Mouse (Mus musculus) spleen, postnatal 4 days (tissue): Measurements from ENCODE around the gene Lmx1b.

ENCODE experiments used
- DNase-seq, 2 experiments: peaks; one replicate each; pipeline ENCODE4 v3.0.0; 2022; ENCODE audit warnings: low spot score in 2 of 2

Lmx1b gene

DNA sequence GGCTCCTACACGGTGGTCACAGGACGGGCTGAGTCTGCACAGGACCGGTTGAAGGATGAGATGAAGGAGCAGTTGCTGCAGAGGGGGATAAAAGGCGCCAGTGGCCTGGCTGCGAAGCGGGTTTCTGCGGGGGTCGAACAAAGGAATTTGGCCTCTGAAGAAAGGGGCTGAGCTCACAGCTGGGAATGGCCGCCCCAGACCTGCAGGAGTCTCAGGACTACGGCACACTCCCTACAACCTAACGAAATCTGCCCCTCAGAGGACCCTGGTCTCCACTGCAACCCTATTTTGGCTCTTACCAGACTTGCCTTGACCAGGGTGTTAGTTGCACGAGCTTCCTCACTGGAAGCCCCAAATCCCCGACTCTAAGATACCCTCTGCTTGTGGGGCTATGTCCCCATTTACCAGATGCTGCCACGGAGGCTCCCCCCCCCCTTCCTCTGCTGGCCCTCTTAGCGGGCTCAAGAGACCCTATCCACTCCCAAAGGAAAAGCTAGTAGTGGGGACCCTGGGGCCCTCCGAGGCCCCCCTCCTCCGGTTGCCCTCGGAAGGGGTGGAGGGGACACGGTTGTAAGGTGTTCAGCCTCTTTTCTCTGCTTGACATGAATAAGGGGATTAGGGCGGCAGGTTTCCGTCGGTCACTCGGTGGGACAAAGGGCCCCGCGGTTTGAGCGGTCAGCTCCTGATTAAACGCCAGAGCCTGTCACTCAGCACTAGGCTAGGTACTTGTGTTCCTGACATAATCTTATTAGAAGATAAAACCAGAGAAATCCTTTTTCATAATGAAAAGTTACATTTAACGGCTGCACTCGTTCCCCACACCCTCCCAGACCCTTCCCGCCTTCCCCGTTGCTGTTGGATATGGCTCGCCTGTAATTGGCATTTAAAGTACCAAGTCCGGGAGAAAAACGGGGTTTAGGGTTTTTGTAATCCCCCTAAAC lies 10.0 kb downstream of the Lmx1b start:
- no peak for DNase-seq

DNA sequence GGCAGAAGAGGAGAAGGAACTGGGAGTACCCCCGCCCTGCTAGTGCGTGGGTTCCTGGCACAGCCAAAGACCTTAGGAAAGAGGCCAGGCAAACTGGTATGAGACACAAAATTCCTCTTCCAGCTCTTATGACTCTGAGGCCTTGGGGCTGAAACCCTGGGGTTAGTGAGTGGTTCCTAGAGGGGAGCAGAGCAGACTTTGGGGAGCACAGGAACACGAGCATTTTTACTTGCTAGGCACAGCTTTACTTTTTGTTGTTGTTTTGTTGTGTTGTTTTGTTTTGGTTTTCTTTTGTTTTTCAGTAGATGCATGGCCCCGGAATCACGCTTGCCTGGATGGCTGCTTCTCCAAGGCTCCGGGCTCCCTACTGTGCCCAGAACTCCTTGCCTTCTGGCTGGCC lies 10.7 kb downstream of the Lmx1b start:
- no peak for DNase-seq

DNA sequence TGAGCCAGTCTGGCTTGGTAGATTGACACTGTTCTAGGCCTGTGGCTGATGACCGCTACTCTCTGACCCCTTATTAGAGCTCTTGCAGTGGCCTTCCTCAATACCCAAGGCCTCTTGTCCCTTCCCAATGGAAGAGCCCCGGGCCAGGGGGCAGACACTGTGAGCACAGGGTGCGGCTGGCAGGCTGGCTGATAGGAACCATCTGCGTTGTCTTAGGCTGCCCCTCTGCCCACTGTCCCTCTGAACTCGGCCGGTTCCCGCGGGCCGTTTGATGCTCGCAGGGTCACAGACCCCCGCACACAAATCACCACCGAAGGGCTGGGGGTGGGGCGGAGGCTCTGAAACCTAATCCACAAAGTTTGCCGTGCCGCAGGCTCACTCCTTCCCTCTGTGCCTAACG lies 11.5 kb downstream of the Lmx1b start:
- DNase-seq: no peak

DNA sequence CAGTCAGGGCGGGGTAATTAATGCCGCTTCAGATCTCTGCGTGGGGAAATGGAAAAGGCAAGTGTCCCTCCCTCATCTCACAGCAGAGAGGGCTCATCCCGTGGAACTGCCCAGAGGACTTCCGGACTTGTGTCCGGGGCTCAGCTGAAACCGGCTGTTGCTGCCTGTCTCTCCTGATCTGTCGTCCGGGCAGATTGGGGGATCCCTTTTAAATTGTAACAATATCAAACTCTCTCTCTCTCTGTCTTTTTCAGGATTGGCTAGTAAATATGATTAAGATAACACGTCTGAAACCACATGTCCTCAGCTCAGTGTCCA lies 13.3 kb downstream of the Lmx1b start:
- DNase-seq: no peak

DNA sequence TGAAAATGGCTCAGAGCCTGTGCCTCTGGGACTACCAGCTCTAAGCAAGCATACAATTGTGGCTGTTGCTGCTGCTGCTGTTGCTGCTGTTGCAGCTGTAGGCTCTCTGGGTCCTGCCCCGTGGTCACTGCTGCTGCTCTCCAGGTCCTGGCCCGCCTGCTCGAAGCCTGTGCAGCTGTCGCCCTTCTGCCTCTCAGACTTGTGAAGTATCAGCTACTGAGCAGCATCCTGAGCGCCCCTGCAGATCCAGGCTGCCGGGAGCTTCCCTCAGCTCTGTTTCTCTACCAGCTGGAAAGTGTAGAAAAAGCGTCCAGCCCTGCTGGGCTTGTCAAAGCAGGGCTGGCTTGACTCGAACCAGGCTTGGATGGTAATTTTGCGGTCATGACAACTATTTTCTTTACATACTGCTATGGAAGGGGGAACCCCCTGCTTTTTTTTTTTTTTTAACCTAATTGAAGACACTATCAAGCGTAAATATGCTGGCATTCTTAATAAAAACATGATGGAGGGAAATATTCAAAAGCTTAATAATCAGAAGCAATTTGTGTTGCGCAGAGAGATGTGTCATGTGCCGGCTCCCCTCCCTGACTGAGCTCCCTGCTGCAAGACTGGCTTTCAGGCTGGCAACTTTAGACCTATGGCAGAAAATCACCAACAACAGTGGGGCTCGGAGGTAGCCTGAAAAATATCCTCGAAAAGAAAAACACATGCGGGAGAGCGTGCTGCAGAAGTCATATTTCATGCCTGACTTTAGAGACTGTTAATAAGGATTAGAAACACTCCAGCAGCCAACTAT lies 13.9 kb downstream of the Lmx1b start:
- DNase-seq: no peak

DNA sequence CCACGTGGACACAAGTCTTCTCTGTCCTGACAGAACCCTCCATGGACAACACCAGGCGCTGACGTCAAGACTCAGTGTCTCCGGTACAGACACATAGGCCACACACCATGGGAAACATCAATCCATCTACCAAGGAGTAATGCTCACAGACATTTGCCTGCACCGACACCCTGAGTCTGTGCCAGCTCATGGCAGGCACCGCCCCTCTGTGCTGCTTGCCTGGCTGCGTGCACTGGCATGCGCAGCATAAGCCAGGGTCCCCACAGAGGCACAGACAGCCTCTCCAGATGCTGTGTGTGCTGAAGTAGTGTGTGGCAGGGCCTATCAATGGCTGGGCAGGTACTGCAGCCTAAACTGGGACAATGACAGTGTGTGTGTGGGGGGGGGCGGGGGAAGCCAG lies 22.6 kb downstream of the Lmx1b start:
- DNase-seq: no peak

DNA sequence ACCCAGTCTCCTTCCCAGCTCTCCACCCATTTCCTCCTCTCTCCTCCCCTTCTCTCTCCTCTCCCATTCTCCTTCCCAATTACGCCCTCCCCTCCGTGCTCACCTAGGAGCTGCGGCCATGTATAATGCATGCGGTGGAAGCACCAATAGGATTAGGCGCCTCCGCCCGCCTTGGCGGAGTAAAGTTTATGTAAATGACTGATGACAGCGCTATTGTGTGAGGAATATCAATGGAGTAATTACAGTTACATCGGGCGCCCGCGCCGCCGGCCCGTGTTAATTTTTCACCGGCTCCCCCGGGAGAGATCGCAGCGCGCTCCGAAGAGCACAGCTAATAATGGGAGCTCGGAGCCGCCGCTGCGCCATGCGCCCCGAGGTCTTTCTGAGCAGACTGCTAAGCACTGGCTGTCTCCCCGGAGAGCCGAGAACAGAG lies 23.9 kb downstream of the Lmx1b start:
- DNase-seq: no peak

DNA sequence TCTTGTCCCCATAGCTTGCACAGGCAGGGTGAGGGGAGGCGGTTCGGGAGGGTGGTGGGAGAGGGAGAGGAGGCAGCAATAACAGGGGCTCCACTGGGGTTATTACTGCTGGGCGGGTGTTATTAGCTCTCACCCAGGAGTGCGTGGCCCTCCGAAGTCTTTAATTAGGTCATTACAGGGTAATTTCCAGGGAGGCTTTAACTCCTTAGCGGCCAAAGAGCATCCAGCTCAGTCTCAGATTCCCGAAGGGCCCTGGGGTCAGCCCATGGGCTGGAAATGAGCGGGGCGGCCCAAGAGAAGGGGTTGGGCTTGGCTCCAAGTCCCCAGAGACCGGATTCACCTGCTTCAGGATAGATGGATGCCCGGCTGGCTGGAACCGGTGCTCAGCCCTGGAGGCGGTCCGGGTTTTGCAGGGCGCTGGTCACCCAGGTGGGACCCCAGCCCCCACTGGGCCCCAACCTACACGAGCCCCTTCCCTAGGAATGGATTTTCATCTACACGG lies 24.4 kb downstream of the Lmx1b start:
- no peak for DNase-seq

DNA sequence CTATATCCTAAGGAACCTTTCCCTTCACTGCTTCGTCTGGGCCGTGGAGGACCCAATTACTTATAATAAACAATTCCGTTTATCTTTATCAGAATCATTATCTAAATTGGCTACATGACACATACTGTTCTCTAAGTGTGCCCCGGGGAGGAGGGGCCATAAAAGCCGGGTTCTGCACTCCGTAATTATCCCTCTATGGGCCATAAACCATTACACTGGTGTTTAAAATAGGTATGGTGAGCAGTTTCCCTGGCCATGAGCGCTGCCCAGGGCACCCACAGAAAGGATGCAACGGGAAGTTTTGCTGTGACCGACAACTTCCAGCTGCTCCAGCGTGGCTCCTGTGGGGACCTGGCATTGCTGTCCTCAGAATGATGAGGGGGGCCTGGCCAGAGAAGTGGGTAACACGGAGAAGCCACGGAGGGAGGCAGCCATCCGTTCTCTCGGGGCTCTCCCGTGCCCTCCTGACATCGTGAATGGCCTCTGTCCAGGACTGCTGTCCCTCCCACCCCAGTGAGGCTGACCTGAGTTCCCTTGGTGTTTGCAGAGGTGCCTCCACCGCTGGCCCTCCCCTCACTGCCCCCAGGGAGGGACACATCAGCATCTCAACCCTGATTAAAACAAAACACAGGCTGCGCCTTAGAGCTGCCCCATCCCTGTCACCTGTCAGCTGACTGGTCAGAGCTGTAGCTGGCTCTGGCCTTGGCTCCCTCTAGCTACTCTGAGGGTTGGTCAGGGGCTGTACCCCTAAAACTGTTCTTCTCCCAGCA lies 34.6 kb downstream of the Lmx1b start:
- no peak for DNase-seq

DNA sequence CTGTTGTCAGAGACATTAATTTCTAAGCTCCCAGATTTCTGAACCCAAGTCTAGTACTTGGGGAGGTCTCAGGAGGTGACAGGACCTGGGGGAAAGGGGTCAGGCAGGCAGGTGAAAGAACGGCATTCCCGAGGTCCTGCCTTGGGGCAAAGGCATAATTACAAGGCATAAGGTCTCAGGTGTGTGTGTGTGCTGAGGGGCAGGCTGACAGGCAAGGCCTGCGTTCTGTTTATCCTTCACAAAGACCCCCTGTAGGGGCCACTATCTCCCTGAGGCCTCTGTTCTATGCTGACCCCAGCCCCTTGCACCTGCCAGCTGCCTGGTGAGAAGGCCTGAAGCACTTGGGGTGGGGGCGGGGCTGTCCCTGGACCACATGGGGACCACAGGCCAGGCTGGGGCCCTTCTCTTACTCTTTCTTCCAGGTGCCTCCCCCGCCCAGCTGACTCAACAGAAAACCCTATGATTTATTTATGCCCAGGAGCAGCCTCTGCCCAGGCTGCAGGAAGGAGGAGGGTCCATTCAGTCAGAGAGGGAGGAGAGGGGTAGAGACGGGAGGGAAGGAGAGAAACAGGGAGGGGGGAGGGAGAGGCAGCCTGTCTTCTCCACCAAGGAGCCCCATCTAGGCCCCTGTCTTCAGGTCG lies 35.3 kb downstream of the Lmx1b start:
- no peak for DNase-seq

DNA sequence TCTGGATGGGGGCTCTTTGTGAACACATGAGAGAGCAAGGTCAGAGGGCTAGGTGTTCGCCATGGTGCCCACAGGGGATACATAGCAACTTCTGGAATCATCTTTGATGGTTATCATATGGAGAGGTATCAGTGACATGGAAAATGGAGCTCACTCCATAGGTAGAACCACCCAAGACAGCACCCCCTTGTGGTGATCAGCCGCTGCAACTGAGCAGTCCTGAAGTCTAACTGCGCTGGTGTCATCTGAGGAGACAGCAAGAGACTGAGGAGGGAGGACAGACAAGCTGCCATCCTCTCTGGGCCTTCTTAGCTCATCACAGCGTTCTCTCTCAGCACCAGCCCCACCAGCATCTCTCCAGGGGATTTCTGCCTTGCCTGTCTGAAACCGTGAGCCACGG lies 39.8 kb downstream of the Lmx1b start:
- no peak for DNase-seq

DNA sequence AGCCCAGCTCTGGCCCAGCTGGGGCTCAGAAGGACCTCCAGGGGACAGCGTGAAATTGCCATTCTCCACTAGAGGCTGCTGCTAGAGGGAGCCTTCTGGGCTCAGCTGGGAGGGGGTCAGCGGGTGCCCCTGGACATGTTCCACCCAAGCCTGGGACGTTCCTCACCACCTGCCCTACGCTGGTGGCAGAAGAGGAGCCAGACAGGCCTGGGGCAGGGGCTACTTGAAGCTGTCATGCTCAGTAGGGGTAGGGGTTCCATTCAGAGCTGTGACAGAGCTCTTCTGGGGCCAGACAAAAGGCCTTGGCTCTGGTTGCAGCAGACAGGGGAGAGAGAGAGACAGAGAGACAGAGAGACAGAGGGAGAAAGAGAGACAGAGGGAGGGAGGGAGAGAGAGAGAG lies 42.9 kb downstream of the Lmx1b start:
- DNase-seq: no peak

DNA sequence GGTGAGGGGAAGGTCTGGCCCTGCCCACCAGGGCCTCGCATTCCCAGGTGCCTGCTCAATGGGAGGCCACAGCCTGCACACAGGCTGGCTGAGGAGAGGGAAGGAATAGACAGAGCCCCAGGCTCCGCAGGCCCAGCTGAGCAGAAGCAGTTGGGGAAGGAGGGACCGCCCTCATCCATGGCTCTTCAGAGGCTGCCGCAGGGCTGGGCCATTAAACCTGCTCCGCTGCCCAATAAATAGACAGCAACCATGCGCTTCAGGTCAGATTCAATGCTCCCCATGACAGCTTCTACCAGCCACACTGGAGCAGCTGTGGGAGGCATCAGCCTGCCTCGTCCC lies 45.3 kb downstream of the Lmx1b start:
- no peak for DNase-seq

DNA sequence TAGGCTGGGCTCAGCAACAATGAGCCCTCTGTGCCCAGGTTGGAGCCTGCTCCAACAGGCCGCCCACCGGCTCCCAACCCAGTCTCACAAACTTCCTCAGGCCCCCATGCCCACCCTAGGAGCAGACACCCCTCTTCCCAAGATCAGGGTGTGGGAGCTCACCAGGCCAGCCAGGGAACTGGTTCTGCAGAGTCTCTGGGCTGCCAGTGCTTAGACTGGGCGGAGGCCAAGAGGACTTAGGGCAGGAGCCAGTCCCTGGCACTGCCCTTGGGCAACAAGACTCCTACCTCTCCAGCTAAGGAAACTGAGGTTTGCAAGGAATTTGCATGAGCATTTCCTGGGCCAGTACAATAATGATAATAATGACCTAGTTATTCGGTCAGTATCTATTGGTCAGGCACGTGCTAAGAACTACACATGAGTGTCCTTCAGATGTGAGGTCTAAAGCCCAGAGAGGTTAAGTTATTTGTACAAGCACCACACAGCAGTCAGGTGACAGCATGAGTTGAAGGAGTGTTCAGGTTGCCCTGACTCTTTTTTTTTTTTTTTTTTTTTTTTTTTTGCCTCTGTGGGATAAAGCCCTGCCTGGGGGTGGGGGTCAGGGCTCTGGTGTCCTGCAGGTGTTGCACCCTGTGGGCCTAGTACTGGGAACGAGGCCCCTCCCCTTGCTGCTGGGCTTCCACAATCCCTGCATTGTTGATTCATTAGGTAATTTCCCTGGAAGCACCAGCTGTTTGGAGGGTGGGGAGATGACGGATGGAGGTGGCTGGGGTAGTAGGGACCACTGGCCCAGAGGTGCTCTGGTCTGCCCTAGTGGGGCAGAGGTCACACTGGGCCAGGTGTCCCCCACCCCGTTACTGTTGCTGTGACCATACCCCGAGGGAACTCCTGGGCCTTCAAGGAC lies 45.9 kb downstream of the Lmx1b start:
- DNase-seq: no peak

DNA sequence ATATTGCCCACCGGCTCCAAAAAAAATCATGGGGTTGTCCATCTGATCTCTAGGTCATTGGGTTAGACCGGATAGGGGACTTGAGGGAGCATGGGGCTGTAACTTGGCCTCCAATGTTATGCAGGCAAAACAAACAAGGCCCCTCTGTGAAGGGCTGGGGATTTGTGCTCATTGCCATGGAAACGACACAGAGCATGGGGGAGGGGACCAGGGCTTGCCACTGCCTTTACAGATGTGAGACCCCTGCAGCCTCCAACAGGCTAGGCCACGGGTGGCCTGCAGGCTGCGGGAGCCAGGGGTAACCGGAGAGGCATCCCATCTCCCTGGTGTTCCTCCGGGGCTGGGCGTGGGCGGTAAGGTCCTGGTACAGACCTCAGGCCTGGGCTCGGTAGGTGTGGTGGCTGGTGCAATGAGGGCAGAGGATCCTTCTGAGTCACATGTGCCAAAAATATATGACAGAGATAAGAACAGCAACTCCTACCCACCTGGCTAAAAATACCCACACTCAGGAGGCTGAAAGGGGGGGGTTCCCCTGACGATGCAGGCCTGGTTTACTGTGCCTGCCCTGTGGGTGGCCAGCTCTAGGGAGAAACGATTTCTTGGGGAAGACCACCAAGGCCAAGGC lies 47.3 kb downstream of the Lmx1b start:
- no peak for DNase-seq

DNA sequence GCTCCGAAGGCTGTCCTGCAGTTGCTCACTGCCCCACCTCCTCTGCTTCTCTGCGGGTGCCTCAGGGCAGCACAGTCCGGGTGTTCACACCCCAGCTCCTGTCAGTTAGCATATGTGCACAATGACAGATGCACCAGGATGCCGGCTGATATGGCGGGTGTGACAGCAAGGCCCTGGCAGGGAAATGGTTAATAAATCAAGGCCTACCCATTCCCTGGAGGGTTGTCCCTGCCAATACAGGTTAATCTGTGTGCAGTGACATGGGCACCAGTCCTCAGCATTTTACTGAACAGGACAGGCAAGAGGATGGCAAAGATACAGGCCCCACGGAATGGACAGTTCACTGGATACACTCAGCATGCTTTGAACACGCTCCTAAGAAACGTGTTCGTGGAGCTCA lies 51.0 kb downstream of the Lmx1b start:
- no peak for DNase-seq

DNA sequence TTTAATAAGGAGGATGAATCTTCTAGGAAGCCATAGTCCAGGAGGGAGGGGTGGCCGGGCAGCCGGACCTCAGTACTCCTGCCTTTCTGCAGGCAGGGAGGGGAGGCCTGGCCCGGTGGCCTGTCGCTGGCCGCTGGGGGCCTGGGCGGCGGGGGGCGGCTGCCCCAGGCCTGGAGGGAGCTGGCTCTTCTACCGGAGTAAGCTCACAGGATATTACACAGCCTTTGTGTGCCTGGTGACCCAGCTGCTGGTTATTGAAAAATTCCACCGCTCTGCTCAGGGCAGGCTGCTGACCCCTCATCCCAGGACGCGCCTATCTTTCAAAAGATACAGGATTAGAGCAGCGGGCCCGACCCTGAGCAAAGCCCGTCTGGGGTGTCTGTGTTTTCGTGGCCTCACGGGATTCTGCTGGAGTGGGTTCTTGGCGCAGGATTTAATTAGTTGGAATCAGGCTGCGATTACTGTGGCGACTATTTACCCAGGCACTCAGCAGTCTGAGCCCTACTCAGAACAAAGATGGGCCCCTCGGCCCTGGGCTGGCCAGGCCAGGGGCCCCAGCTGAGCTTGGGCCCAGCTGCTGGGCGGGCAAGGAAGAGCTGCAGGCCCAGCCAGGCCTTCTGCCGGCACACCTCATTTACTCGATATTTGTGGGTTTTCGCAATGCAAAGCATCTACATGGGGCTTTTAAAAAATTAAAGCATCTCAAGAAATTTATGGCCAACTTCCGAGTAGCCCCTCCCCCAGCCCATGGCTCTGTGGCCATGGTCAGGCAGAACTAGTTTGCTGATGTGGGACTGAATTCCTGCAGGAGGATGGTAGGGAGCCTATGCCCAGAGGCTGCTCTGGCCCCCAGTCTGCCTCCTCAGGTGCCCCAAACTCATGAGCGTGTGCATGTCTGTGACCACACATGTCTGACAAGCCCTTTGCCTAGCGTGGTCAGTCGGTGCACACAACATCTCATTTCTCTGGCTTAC lies 55.1 kb downstream of the Lmx1b start:
- no peak for DNase-seq

DNA sequence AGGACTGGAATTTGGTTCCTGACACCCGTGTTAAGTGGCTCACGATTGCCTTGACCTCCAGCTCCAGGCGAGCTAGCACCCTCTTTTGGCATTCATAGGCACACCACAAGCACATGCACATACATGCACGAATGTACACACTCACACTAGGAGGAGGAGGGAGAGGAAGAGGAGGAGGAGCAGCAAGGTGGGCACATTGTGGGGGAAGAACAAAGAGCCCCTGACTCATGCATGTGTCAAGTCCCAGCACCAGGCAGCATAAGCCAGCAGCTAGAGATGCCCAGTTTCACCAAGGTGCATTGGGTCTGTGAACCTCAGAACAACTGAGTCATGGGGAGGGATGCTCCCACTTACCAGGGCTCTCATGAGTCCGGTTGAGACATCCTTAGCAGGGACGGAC lies 56.5 kb downstream of the Lmx1b start:
- no peak for DNase-seq

DNA sequence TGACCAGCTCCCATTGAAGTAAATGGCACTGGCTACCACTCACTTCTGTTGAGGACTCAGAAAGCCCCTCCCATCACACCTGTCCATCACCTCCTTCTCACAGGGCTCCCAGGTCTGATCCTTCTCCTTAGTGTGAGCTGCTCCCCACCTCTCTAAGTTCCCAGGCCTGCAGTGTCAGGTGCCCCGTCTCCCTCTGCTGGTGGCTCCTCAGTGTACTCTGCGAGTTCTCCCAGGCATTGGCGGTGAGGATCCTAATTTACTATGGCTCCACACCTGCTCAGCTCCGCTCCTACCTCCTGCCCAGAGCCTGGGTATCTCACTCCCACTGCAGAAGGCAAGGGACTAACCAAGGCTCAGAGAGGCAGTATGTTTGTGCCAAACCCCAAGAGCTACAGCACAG lies 57.0 kb downstream of the Lmx1b start:
- DNase-seq: no peak
